Mouse (Mus musculus) erythroblast, embryonic 14.5 days (primary cell): ENCODE data around the gene Hfe. TPM values are rescaled to one million over a fixed set of nuclear protein-coding genes. Genes with fewer than 3 reads are reported as not detected.

Experiments
- H3K27me3 ChIP-seq: 2 replicates; pipeline ENCODE4 v1.6.1; 2012; ENCODE audit warnings: inconsistent platforms; ENCODE audit not compliant: control insufficient read depth
- H3K36me3 ChIP-seq: 2 replicates; pipeline ENCODE4 v1.6.1; 2012; ENCODE audit warnings: mild to moderate bottlenecking, inconsistent platforms; ENCODE audit not compliant: control insufficient read depth
- H3K4me1 ChIP-seq: 2 replicates; pipeline ENCODE4 v1.6.1; 2012; ENCODE audit warnings: inconsistent platforms; ENCODE audit not compliant: control insufficient read depth
- H3K4me3 ChIP-seq: replicated peaks from 2 replicates; pipeline ENCODE3; 2012; ENCODE audit warnings: moderate library complexity, mild to moderate bottlenecking, inconsistent platforms
- H3K9me3 ChIP-seq: 2 replicates; pipeline ENCODE4 v1.6.1; 2012; ENCODE audit warnings: low read length, inconsistent platforms, mixed read lengths; ENCODE audit not compliant: control insufficient read depth
- GATA1 ChIP-seq: IDR thresholded peaks from 2 replicates; pipeline ENCODE4 v1.6.1; 2012; ENCODE audit warnings: low read length, inconsistent platforms, mixed read lengths
- TAL1 ChIP-seq: IDR thresholded peaks from 3 replicates; pipeline ENCODE4 v1.6.1; 2012; ENCODE audit warnings: low read length, inconsistent platforms, mixed read lengths
- polyA plus RNA-seq: library from polyadenylated mRNA; stranded (reverse); fragments of >175 nt; gene quantifications from 2 replicates; pipeline ENCODE4 v1.2.3, GENCODE M21; 2012

The Hfe gene
- polyA plus RNA-seq, 1 experiment, result 0.15 TPM

GRCm38 (mm10) chr13:23700786-23701520 lies 9.7 kb downstream of the Hfe start:
- TF ChIP-seq GATA1, result no peak
- no peak for TF ChIP-seq TAL1
- Histone ChIP-seq H3K4me1 (peaks cover 42% of the 10 kb centered on the region), H3K36me3 (no peaks in the 10 kb centered on the region), H3K9me3 (no peaks in the 10 kb centered on the region), H3K27me3 (no peaks in the 10 kb centered on the region), H3K4me3 (peak overlapping the region; percentile 25)

- TF ChIP-seq GATA1 (no peak), TAL1 (no peak)
- Histone ChIP-seq H3K4me3 (no peak overlapping the region), H3K36me3 (peaks cover 2% of the 10 kb centered on the region; the same call in 1 of the 2 replicates), H3K4me1 (peaks cover 54% of the 10 kb centered on the region), H3K27me3 (no peaks in the 10 kb centered on the region), H3K9me3 (no peaks in the 10 kb centered on the region)
These were observed 10.9 kb downstream of the Hfe start for GRCm38 (mm10) chr13:23699767-23700166.

- H3K36me3 ChIP-seq, result peaks cover 2% of the 10 kb centered on the region; the same call in 1 of the 2 replicates
- TF ChIP-seq GATA1, result no peak
- no peak for TF ChIP-seq TAL1
These were observed 11.7 kb downstream of the Hfe start for GRCm38 (mm10) chr13:23698996-23699395.

GRCm38 (mm10) chr13:23698300-23698693 lies 12.4 kb downstream of the Hfe start, which contains the start of gene Hist1h4c:
Gene Hist1h4c, minus strand, starts transcription at chr13:23698454.
- no peaks in the 10 kb centered on the region for H3K27me3 ChIP-seq
- H3K36me3 ChIP-seq, result peaks cover 5% of the 10 kb centered on the region
- H3K4me1 ChIP-seq, result peaks cover 58% of the 10 kb centered on the region
- no peak for TF ChIP-seq GATA1
- no peak for TF ChIP-seq TAL1
- no peaks in the 10 kb centered on the region for H3K9me3 ChIP-seq
- peak within 1 kb of the TSS; percentile 67 for H3K4me3 ChIP-seq

More at GRCm38 (mm10) chr13:23698996-23699395, 11.7 kb downstream of the Hfe start:
- peak overlapping the region; percentile 67 for H3K4me3 ChIP-seq
- peaks cover 56% of the 10 kb centered on the region for H3K4me1 ChIP-seq
- H3K27me3 ChIP-seq, result no peaks in the 10 kb centered on the region
- H3K9me3 ChIP-seq, result no peaks in the 10 kb centered on the region

- Histone ChIP-seq H3K4me3 (peak overlapping the region; percentile 67), H3K27me3 (no peaks in the 10 kb centered on the region), H3K9me3 (no peaks in the 10 kb centered on the region), H3K4me1 (peaks cover 55% of the 10 kb centered on the region), H3K36me3 (peaks cover 5% of the 10 kb centered on the region)
- TF ChIP-seq TAL1, result no peak
- TF ChIP-seq GATA1, result no peak
These were observed 13.0 kb downstream of the Hfe start for GRCm38 (mm10) chr13:23697491-23698299.

GRCm38 (mm10) chr13:23696061-23696474 lies 14.6 kb downstream of the Hfe start:
- peaks cover 54% of the 10 kb centered on the region for H3K4me1 ChIP-seq
- TF ChIP-seq GATA1 (no peak), TAL1 (no peak)
- H3K27me3 ChIP-seq, result no peaks in the 10 kb centered on the region
- peak overlapping the region; percentile 67 for H3K4me3 ChIP-seq
- no peaks in the 10 kb centered on the region for H3K9me3 ChIP-seq
- H3K36me3 ChIP-seq, result peaks cover 11% of the 10 kb centered on the region

- Histone ChIP-seq H3K9me3 (no peaks in the 10 kb centered on the region), H3K27me3 (no peaks in the 10 kb centered on the region), H3K4me3 (peak within 1 kb of the TSS; percentile 67), H3K4me1 (peaks cover 53% of the 10 kb centered on the region), H3K36me3 (peaks cover 17% of the 10 kb centered on the region)
- TF ChIP-seq TAL1 (no peak), GATA1 (no peak)
These were observed 15.1 kb downstream of the Hfe start, which contains the start of gene Hist1h1t for GRCm38 (mm10) chr13:23695514-23695913. Gene Hist1h1t, plus strand, starts transcription at chr13:23695814.

- no peak for TF ChIP-seq TAL1
- TF ChIP-seq GATA1, result no peak
- no peak overlapping the region for H3K4me3 ChIP-seq
- H3K36me3 ChIP-seq, result peaks cover 19% of the 10 kb centered on the region
These were observed 15.7 kb downstream of the Hfe start for GRCm38 (mm10) chr13:23694956-23695355.

More at GRCm38 (mm10) chr13:23694956-23695355, 15.7 kb downstream of the Hfe start:
- Histone ChIP-seq H3K4me1 (peaks cover 53% of the 10 kb centered on the region), H3K27me3 (no peaks in the 10 kb centered on the region), H3K9me3 (no peaks in the 10 kb centered on the region)
